Mouse (Mus musculus) heart, adult 2 months (tissue): ENCODE data around the gene Hdac1. TPM values are rescaled to one million over a fixed set of nuclear protein-coding genes. Genes with fewer than 3 reads are reported as not detected.

ENCODE experiments used
- DNase-seq, 2 experiments: peaks; one replicate each; pipeline ENCODE4 v3.0.0; 2021
- H3K27ac ChIP-seq: fragments of 200-600 bp; 2 replicates; pipeline ENCODE4 v1.8.1; 2022
- H3K27me3 ChIP-seq: fragments of 200-500 bp; 2 replicates; pipeline ENCODE4 v1.6.1; 2012; ENCODE audit warnings: mild to moderate bottlenecking, low read length, inconsistent platforms, mixed read lengths; ENCODE audit not compliant: control insufficient read depth, insufficient read depth
- H3K36me3 ChIP-seq: fragments of 200-500 bp; 2 replicates; pipeline ENCODE4 v1.6.1; 2012; ENCODE audit warnings: low read length, inconsistent platforms; ENCODE audit not compliant: control insufficient read depth, insufficient read depth
- H3K4me1 ChIP-seq: fragments of 200-500 bp; 2 replicates; pipeline ENCODE4 v1.6.1; 2011; ENCODE audit warnings: low read length; ENCODE audit not compliant: control insufficient read depth, insufficient read depth
- H3K4me3 ChIP-seq: fragments of 200-600 bp; 2 replicates; pipeline ENCODE4 v1.8.1; 2022
- H3K79me2 ChIP-seq: fragments of 200-500 bp; replicated peaks from 2 replicates; pipeline ENCODE4 v1.6.1; 2012; ENCODE audit warnings: mild to moderate bottlenecking, inconsistent platforms, low read length, moderate library complexity, mixed read lengths; ENCODE audit not compliant: control insufficient read depth, insufficient read depth
- H3K9ac ChIP-seq: fragments of 200-500 bp; 2 replicates; pipeline ENCODE4 v1.6.1; 2012; ENCODE audit warnings: low read depth, mild to moderate bottlenecking, control low read depth, inconsistent platforms, low read length, mixed read lengths
- CTCF ChIP-seq: fragments of 200-600 bp; IDR thresholded peaks from 2 replicates; pipeline ENCODE4 v1.8.1; 2022; ENCODE audit warnings: antibody characterized with exemption, mild to moderate bottlenecking, moderate library complexity
- EP300 ChIP-seq: fragments of 200-500 bp; IDR thresholded peaks from 2 replicates; pipeline ENCODE4 v1.6.1; 2011; ENCODE audit warnings: low read depth, low read length, control low read depth; ENCODE audit not compliant: insufficient read depth
- POLR2A ChIP-seq: fragments of 200-500 bp; IDR thresholded peaks from 2 replicates; pipeline ENCODE4 v1.6.1; 2011; ENCODE audit warnings: mild to moderate bottlenecking, low read depth, low read length, control low read depth; ENCODE audit not compliant: insufficient read depth
- WGBS: fragments of 180-500 bp; shearing (Covaris S2); methylation state at CpG from one replicate; pipeline ENCODE4 v1.1.7; 2018; 5-methylcytosine and 5-hydroxymethylcytosine counted together
- intact Hi-C: fragments of 180-260 bp; cut with DNase I; formaldehyde crosslinking; loops from one replicate; pipeline ENCODE4 v1.15.1; 2025
- polyA plus RNA-seq: library from polyadenylated mRNA; depleted of rRNA; stranded (reverse); fragments of >200 nt; gene quantifications from 2 replicates; pipeline ENCODE4 v1.2.3, GENCODE M21; 2012
- total RNA-seq, 2 experiments: library from RNA; stranded (reverse); gene quantifications; 2 replicates each; pipeline ENCODE4 v1.2.3; 2021

The Hdac1 gene
- total and polyA plus RNA-seq, 3 experiments: 15.7 to 17.9 (median 16.1) TPM

DNA sequence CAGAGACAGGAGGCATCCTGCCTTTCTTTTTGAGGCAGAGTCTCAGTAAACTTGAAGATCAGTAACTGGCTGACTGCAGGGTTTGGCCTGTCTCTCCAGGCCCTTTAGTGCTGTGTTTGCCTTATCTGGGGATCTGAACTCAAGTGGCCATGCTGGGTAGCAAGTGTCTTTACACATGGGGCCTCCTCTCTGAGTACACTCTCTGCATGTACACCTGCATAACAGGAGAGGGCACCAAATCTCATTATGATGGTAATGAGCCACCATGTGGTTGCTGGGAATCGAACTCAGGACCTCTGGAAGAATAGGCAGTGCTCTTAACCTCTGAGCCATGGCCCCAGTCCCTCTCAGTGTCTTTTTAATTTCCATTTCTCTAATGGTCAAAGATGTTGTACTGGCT lies 39.7 kb upstream of the Hdac1 start:
- Histone ChIP-seq H3K27me3 (no peaks in the 10 kb centered on the region), H3K4me3 (no peak overlapping the region), H3K9ac (no peak overlapping the region), H3K79me2 (no peaks in the 10 kb centered on the region), H3K36me3 (no peaks in the 10 kb centered on the region), H3K4me1 (peaks cover 7% of the 10 kb centered on the region), H3K27ac (no peak overlapping the region)
- intact Hi-C loops: no loop called here
- no peak for DNase-seq
- TF ChIP-seq EP300 (no peak), POLR2A (no peak), CTCF (no peak; the same call in 1 of the 2 replicates)
- 85% methylated on average over 1 of the region's 1 CpGs for WGBS

GRCm38 (mm10) chr4:129580347-129580746 lies 37.8 kb upstream of the Hdac1 start:
- WGBS: 43% methylated on average over 7 of the region's 7 CpGs
- H3K36me3 ChIP-seq: no peaks in the 10 kb centered on the region
- H3K9ac ChIP-seq: no peak overlapping the region
- intact Hi-C loops: no loop called here
- H3K4me1 ChIP-seq: peaks cover 7% of the 10 kb centered on the region
- H3K27me3 ChIP-seq: no peaks in the 10 kb centered on the region
- H3K27ac ChIP-seq: no peak overlapping the region; the same call in 1 of the 2 replicates
- TF ChIP-seq EP300: no peak
- no peak for TF ChIP-seq POLR2A
- no peak for TF ChIP-seq CTCF
- no peaks in the 10 kb centered on the region for H3K79me2 ChIP-seq
- no peak for DNase-seq
- H3K4me3 ChIP-seq: no peak overlapping the region

- peak within 1 kb of the TSS; percentile 53 for H3K27ac ChIP-seq
- peak; percentile 44 to 65 for DNase-seq
- 42% methylated on average over 5 of the region's 5 CpGs for WGBS
Measured at GRCm38 (mm10) chr4:129578466-129578865, 36.0 kb upstream of the Hdac1 start, which contains the start of gene Fam167b. Gene Fam167b (minus strand): TSS chr4:129578549.

DNA sequence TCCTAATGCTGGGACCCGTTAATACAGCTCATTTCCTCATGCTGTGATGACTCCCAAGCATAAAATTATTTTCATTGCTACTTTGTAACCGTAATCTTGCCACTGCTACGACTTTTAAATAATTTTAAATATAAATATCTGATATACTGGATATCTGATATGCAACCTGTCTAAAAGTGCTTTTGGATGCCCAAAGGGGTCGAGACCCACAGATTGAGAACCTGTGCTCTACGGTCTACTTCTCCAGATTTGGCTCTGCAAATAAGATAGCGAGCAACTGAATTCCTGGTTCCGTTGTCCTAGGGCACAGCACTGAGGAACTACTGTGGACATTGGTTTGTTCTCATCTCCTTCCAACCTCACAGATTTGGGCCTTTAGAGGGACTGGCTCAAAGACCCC lies 35.2 kb upstream of the Hdac1 start:
- Histone ChIP-seq H3K36me3 (no peaks in the 10 kb centered on the region), H3K27ac (no peak overlapping the region), H3K79me2 (no peaks in the 10 kb centered on the region), H3K9ac (no peak overlapping the region), H3K4me1 (peaks cover 7% of the 10 kb centered on the region), H3K27me3 (no peaks in the 10 kb centered on the region), H3K4me3 (no peak overlapping the region)
- no peak for TF ChIP-seq POLR2A
- TF ChIP-seq EP300: no peak
- TF ChIP-seq CTCF: no peak
- intact Hi-C loops: no loop called here
- WGBS: 66% methylated on average over 7 of the region's 7 CpGs
- no peak for DNase-seq

More at GRCm38 (mm10) chr4:129578466-129578865, 36.0 kb upstream of the Hdac1 start, which contains the start of gene Fam167b:
- H3K79me2 ChIP-seq: no peaks in the 10 kb centered on the region
- H3K4me3 ChIP-seq: no peak within 1 kb of the TSS
- peaks cover 7% of the 10 kb centered on the region for H3K4me1 ChIP-seq
- H3K27me3 ChIP-seq: no peaks in the 10 kb centered on the region
- TF ChIP-seq EP300 (0 out of 2 replicates have a peak, but pooled peaks have one; percentile 14), CTCF (no peak)
- peak within 1 kb of the TSS; percentile 40 for H3K9ac ChIP-seq
- no peaks in the 10 kb centered on the region for H3K36me3 ChIP-seq
- intact Hi-C loops: no loop called here

GRCm38 (mm10) chr4:129576863-129577491 lies 34.5 kb upstream of the Hdac1 start:
- no peak overlapping the region for H3K4me3 ChIP-seq
- DNase-seq: peak; percentile 69 to 72
- WGBS: 25% methylated on average over 21 of the region's 21 CpGs
- no peaks in the 10 kb centered on the region for H3K27me3 ChIP-seq
- H3K36me3 ChIP-seq: no peaks in the 10 kb centered on the region
- H3K4me1 ChIP-seq: peaks cover 7% of the 10 kb centered on the region
- no peaks in the 10 kb centered on the region for H3K79me2 ChIP-seq
- TF ChIP-seq EP300: 0 out of 2 replicates have a peak, but pooled peaks have one; percentile 31
- TF ChIP-seq POLR2A: no peak
- peak; percentile 77 for TF ChIP-seq CTCF
- H3K9ac ChIP-seq: peak overlapping the region; percentile 40
- H3K27ac ChIP-seq: no peak overlapping the region
- intact Hi-C loops: no loop called here

DNA sequence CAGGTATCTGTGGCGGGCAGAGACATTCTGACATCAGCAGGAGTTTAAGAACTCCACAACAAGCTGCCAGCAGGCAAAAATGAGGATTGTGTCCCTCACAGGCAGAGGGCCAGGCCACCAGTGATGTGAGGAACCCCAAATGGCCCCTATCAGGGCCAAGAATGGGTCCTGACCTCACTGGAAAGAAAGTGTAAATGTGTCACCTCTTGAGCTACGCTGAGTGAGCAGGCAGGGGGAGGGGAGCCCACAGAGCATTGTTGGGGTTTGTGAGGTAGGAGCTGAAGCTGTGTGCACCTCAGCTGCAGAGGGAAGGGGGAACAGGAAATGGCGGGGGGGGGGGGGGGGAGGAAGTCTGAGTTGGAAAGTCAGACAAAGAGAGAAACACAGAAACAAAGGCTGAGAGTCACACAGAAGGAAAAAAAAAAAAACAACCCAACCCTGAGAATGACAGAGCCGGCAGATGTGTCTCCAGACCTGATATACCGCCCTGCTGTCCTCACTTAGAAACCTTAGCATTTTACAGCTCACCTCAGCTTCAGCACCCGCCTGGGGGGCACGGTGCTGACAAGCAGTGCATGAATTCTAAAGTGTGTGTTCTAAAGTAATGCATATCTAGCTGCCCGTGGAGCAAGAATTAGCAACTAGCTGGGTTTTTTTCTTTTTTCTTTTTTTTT lies 32.8 kb upstream of the Hdac1 start:
- WGBS: 29% methylated on average over 7 of the region's 8 CpGs

More for the DNA sequence above, 32.8 kb upstream of the Hdac1 start:
- DNase-seq: peak in 1 of 2 experiments; percentile 62
- Histone ChIP-seq H3K27me3 (no peaks in the 10 kb centered on the region), H3K4me3 (no peak overlapping the region), H3K27ac (no peak overlapping the region), H3K79me2 (no peaks in the 10 kb centered on the region), H3K9ac (no peak overlapping the region), H3K36me3 (no peaks in the 10 kb centered on the region), H3K4me1 (peaks cover 7% of the 10 kb centered on the region)
- no peak for TF ChIP-seq CTCF
- TF ChIP-seq EP300: no peak
- no peak for TF ChIP-seq POLR2A
- intact Hi-C loops: loop anchor here (2.0 kb wide), 1 partner anchor 19 kb away; no protein-coding TSS in a partner anchor
